Mouse (Mus musculus) bone marrow, adult 2 months (tissue): ENCODE measurements at regions not wholly inside any gene's neighbourhood (a gene's known extent, or its start where the extent isn't known, plus 50 kb on each side); places are given as distances from the start of the nearest gene placed in this dataset.

Experiments
- CTCF ChIP-seq: fragments of 200-500 bp; IDR thresholded peaks from 2 replicates; pipeline ENCODE4 v1.5.1; 2011; ENCODE audit warnings: low read length, control low read depth; ENCODE audit not compliant: control insufficient read depth, insufficient read depth
- POLR2A ChIP-seq: fragments of 200-500 bp; IDR thresholded peaks from 2 replicates; pipeline ENCODE4 v1.6.1; 2011; ENCODE audit warnings: low read depth, mild to moderate bottlenecking, control low read depth, low read length, borderline replicate concordance; ENCODE audit not compliant: control insufficient read depth

- TF ChIP-seq CTCF, result no peak
- TF ChIP-seq POLR2A, result no peak
Observed at GRCm38 (mm10) chr11:26972533-26973081, 378.8 kb upstream of the Vrk2 start.
